Mouse (Mus musculus): ENCODE results near the gene Scd1.

Gene Scd1

DNA sequence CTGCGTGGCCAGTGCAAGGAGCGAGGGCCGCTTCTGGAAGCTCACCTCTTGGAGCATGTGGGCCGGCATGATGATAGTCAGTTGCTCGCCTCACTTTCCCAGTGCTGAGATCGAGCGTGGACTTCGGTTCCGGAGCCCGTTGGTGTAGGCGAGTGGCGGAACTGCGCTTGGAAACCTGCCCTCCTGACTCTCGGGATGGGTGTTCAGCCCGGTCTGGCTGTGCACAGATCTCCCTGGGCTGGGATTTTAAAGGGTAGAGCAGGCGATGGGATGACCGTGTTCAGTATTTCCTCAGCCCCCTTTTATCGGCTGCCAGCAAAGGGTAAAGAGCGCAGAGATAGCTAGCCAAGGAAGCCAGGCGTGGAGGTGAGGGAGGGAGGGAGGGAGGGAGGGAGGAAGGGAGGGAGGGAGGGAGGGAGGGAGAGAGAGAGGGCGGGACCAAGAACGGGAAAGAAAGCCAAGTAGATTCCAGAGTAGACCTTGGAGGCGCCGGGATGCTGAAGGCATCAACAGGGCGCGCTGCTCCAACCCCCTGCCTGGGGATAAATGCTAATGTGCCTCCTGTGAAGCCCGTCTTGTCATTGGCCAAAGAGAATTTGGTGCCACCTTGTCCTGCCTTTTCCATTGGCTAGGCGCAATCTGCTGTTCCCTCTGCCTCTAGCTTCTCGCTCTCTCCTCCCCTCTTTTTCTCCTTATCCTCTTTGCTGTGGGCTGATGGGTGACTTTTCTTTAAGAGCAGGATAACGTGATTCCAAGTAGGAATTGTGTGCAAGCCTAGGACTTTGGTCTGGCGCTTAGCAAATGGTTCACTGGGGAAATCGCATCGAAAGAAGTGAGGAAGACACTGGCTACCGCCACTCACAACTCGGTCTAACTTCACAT lies at the start of gene Scd1:
Scd1 (minus strand) TSS at position 539 of the 882 bp plus-strand sequence.
- in situ Hi-C loops (cut with MboI), result no loop called here

DNA sequence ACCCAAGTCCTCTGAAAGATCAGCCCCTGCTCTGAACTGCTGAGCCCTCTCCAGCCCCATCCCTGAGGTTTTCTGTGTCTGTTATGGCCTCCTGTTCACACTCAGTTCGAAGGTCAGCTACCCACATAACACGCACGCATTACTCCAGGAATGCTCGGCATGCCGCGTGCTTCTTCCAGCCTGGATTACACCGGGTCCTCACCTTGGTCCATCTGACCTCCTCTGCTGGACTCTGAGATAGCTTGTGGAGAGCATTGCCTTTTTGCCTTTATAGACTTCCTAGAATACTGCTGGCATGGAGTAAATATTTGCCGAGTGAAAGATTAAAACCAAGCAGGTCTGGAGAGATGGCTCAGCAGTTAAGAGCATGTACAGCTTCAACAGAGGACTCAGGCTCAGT lies 47.7 kb upstream of the Scd1 start:
- in situ Hi-C loops (cut with MboI), result no loop called here

DNA sequence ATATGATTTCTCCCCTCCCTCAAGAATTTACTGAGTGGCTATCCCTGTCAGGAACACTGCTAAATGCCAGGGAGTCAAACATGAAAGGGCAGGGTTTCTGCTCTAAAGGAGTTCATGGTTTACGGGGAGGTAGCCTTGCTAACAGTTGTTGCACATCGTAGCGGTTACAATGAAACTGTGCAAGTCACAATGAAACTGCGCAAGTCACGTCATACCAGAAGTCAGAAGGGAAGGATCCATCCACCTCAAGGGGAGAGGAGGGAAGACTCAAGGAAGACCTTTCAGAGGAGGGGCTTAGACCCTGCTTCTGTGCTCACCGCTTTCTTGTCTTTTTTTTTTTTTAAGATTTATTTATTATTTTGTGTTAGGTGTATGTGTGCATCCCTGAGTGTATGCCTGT lies 47.2 kb upstream of the Scd1 start:
- in situ Hi-C loops (cut with MboI), result no loop called here

DNA sequence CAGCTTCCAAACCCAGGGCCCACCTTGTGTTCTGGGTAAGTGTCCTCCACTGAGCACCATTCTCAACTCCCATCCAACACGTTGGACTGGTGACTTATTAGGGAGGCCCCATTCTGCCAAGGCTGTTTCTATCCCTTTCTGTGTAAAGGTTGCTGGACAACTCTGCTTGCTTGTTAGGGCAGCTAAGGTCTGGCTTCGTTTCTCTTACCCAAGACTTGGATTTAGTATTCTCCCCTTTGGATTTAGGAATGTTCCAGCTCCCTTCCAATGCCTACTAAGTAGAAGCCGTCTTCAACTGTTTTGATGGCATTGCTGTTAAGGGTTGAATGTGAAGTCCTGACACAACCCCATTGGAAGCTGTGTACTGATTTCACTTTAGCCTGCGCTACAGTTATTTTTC lies 40.2 kb upstream of the Scd1 start:
- in situ Hi-C loops (cut with MboI), result no loop called here

DNA sequence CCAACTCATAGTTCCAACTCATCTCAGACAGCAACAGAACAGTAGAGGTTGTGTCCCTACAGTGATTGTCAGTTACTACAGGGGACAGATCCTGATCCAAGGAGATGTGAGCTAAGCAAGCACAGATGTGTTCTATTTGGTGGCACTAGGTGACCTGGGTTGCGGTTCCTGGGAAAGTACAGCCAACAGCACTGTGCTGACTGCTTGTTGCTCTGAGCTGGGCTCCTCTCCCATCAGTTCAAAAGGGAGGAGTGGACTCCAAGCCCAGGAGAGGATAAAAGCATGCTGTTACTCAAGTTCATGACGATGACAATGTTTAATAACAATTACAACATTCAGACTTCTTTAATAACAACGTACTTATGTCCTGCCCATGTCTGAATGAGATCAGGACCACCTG lies 38.1 kb upstream of the Scd1 start:
- in situ Hi-C loops (cut with MboI), result no loop called here

DNA sequence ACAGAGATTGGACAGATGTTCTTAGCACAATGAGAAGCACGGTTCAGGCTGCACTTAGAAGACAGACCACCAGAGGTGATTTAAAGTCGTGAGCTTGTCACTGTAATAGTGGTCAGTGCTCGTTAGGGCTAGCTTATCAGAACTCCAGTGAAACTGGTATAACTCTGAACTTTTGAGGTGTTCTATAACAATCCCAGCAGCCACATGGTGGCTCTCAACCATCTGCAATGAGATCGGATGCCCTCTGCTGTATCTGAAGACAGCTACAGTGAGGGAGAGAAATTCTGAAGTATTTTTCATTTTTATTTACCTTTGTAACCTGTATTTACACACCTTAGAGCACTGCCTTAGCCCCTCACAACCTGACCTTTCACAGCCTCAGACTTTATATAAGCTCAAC lies 31.6 kb upstream of the Scd1 start:
- in situ Hi-C loops (cut with MboI), result no loop called here

DNA sequence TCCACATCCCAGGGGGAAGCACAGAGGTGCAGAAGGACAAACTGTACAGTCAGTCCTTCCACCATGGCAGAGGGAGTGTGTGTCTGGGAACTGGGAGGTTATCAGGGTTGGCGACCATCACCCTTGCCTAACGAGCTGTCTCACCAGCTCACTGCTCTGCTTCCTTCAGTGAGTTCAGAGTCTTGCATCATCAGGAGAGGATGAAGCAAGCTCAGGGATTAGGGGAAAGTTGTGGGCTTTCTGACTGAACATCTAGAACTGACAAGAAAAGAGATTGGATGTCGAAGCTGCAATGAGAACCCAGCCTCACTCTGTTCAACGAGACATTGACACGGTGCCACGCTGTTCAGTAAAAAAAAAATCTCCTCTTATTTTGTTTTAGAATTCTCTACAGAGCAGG lies 30.3 kb upstream of the Scd1 start:
- in situ Hi-C loops (cut with MboI), result no loop called here

DNA sequence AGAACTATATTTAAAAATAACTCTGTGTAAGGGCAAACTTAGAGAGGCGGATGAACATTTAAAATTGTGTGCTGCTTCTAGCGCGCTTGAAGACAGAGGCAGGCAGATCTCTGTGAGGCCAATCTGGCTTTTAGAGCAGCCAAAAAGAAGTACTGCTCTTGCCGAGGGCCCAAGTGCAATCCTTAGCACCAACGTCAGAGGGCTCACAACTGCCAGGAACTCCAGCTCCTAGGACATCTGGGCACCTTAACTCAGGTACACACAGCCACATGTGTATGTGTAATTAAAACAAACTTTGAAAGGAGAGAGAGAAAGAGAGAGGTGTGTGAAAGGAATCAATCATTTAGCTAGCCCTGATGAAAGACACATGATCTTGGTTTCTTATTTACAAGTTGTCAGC lies 24.4 kb upstream of the Scd1 start:
- in situ Hi-C loops (cut with MboI), result no loop called here

DNA sequence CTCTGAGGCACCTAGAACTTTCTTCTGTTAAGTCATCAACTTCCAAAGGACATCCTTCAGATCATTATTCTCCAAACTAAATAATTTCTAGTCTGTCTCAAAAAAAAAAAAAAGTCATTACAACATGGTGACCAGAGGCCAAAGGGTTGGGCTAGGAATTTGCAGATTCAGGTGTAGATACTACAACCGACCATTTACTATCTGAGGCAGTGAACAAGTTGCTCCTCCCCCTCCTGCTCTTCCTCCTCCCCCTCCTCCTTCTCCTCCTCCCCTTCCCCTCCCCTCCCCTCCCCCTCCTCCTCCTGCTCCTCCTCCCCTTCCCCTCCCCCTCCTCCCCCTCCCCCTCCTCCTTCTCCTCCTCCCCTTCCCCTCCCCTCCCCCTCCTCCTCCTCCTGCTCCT lies 20.0 kb upstream of the Scd1 start:
- in situ Hi-C loops (cut with MboI), result no loop called here

DNA sequence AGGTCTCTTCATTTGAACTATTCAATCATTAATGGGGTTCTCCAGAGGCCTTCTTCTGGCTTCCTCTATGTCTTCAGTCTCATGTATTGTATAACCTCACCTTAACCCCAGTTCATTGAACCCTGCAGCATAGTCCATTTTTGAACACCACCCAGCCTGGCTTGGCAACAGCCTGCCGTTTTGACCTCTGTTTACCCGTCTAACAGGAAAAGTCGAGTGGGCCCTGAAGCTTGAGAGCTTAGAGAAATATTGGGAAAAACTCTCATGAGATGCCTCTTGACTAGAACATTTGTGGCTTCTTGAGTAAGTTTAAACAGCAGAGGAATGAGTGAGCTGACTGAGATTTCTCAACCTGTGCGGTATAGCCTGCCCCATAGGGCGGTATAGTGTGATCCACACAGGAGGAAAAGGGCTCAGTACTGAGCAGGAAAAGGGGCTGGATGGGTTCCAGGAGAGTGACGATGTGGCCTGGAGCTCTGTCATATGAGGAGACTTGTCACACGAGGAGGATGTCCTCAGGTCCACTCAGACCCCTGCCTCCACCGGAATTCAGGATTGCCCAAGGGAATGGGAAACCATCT lies 14.5 kb upstream of the Scd1 start:
- in situ Hi-C loops (cut with MboI), result loop anchor here (5.0 kb wide), 1 partner anchor 55 kb away; no protein-coding TSS in a partner anchor

DNA sequence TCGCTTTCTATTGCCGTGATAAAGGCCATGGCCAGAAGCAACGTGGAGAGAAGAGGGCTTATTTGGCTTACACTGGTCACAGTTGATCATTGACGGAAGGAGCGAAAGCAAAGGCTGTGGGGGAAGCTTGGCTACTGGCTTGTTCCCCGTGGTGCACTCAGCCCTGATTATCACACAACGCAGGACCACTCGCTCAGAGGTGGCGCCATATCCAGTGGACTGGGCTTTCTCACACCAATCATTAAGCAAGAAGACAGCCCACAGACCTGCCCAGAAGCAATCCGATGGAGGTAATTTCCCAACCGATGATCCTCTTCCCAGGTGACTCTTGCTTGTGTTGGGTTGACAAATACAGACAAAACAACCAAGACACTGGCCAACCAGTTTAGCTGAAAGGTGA lies 11.9 kb upstream of the Scd1 start:
- in situ Hi-C loops (cut with MboI), result loop anchor here (5.0 kb wide), 1 partner anchor 47 kb away; no protein-coding TSS in a partner anchor

DNA sequence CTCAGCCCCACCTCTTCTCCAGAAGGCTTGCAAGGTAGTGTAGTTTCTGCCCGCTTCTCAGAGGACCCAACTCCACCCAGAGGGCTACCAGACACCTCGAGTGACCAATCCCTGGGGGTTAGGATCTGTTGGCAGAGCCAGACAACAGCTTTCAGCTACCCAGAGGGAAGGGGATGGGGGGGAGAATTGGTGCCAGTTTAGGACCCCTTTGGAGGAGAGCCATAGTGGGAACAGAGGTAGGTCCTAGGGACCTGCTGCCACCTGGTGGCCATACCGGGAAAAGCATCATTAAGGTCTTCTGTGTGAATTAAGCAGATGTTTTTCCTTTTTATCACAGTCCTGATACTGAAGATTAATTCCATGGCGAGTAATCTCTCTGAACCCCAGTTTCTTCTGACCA lies 11.3 kb upstream of the Scd1 start:
- in situ Hi-C loops (cut with MboI), result loop anchor here (5.0 kb wide), 1 partner anchor 47 kb away; no protein-coding TSS in a partner anchor

DNA sequence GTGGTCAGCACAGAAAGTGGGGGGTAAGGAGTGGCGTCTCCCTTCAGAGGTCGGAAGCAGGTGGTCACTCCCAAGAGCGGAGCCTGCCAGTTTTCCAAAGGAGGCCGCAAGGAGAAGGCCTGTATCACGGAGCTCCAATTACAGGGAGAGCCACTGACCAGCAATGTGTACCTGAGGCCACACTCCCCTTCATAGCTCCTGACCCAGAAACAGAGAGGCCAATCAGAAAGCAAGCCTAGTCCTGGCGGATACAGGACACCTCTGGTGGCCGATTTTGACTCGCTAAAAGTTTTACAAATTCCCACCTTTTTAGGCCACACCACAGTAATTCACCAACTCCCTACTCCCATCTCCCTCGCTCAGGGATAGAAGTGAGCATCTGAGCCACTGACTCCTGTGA lies 10.9 kb upstream of the Scd1 start:
- in situ Hi-C loops (cut with MboI), result loop anchor here (5.0 kb wide), 1 partner anchor 46 kb away; no protein-coding TSS in a partner anchor

DNA sequence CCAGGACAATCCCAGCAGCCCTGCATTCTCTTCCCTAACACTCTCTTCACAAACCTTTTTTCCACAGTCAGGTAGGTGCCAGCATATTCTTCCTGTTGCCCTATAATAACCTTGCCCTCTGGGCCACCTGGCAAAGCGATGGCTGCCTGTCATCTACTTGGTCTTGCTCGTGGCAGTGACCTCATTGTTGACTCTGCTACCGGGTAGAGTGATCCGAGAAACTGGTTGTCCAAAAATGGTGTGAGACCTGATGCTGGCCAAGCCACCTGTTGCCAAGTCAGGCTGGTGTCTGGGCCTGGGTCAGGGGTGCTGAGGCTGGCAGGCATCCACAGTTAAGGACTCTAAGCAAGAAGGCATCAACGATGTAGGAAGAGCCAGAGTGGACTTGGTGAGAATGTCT lies 10.4 kb upstream of the Scd1 start:
- in situ Hi-C loops (cut with MboI), result loop anchor here (5.0 kb wide), 1 partner anchor 46 kb away; no protein-coding TSS in a partner anchor

DNA sequence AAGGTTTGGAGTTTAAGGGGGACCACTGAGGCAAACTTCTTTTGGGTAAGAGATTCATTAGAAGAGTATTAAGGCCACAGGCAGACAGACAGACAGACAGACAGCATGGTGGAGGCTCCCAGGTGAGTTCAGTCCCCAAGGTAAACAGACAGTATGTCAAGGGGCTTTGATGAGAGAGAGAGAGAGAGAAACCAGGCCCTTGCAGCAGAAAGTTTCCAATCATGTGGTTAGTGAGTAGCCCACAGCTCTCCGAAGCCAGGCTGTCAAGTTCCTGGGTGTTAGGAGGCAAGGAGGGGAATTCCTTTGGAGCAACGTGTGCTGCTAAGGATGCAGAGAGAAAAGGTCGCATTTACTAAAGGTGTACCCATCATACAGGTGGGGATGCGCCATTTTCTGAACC lies 9.8 kb upstream of the Scd1 start:
- in situ Hi-C loops (cut with MboI), result loop anchor here (5.0 kb wide), 1 partner anchor 45 kb away; no protein-coding TSS in a partner anchor

DNA sequence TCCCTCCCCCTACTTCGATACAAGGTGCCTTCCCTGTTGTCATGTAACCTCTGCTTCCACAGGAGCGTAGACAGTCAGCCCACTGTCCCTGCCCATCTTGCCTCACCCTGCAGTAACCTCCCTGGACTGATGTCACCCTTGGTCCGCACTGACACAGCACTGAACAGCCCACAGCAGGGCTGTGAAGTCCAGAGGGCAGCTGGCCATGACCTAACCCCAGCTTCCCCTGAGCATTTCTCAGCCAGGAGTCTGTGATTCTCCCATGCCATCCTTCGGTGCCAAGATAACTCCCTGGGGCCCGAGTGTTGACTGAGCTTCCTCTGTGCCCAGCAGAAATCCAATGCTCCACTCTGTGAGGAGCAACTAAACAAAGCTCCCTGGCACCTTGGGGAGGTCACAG lies 8.6 kb upstream of the Scd1 start:
- in situ Hi-C loops (cut with MboI), result loop anchor here (5.0 kb wide), 1 partner anchor 44 kb away; no protein-coding TSS in a partner anchor

DNA sequence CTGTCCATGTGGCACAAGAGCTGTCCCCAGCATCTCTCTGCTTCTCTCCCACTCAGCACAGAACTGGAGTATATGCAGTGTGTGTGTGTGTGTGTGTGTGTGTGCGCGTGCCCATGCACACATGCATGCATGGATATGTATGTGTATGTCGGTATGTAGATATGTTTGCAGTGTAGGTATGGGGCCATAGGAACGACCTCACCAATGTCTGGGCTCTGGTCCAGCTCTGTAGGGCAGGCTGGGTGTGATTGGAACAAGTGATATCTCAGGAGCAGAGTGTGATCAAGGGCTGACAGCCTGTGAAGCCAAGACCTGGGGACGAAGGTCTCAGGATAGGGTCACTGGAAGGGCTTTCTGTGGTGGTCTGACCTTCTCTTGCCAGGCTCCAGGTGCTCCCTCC lies 7.8 kb upstream of the Scd1 start:
- in situ Hi-C loops (cut with MboI), result loop anchor here (5.0 kb wide), 1 partner anchor 43 kb away; no protein-coding TSS in a partner anchor

DNA sequence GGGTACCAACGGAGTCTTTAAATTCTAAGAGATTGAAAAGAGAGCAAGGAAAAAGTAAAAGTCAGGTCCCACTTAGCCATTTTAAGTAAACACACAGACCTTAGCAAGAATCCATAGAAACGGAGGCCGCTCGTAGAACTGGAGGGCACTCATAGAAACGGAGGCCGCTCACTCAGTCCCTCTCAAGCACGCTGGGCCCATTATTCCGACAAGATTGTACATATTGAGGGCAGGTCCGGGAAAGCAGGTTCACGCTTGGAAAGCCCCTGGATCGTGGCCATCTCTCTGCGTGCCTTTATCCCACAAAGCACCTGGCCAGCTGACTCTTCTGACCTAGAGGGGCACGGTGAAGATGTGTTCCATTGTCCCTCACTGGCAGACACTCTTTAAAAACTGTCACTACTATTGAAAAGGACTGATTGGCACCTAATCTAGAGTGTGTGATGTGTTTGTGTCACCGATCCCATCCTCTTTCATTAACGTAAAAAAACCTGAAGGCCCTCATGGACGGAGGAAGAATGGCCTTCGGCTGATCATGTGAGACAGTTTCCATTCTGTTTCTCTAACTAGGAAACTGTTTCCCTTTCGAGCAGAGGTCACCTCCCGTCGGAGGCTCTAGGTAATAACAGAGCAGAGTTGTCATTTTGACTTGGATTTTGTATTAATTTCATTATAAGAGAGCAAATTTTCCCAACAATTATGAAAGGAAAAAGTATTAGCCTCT lies 2.8 kb upstream of the Scd1 start:
- in situ Hi-C loops (cut with MboI), result no loop called here

DNA sequence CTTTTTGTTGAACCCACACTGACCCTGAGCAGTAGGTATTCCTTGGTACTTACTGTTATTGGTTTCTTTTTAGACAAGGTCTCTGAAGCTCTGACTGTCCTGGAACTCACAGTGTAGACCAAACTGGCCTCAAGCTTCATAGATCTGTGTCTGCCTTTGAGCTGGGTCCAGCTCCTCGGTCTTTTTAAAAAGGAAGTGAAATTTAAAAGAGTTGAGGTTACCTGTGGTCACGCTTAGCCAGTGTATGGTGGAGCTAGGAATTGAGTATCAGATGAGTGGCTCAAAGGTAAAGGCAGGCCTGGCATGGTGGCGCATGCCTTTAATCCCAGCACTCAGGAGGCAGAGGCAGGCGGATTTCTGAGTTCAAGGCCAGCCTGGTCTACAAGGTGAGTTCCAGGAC lies 916 bp upstream of the Scd1 start:
- in situ Hi-C loops (cut with MboI), result no loop called here

DNA sequence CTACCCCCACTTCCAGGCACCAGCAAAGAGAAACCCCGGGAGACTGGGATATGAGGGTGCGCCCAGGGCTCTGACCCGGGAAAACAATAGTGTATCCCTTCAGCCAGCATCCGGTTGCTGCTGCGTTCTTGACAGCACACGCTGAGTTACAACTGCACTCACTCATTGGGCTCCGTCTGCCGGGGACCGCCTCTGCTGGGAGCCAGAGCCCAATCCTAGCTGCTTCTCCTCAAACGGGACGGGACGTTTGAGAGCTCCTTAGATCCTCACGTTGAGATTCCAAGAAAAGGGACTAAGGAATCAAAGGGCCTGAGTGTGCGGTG lies 505 bp upstream of the Scd1 start:
- in situ Hi-C loops (cut with MboI), result no loop called here

DNA sequence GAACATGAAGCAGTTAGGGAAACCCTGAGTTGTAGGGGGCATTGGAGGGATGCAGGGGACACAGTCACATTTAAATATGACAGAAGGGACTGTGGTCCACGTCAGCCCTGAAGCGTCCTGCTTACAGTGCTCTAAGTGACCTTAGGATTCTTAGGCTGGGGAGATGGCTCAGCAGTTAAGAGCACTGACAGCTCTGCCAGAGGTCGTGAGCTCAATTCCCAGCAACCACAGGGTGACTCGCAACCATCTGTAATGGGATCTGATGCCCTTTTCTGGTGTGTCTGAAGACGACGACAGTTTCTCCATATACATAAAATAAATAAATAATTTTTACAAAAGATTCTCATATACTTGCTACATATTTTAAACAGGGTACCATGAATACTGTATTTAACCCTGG lies 4.1 kb downstream of the Scd1 start:
- in situ Hi-C loops (cut with MboI), result no loop called here

DNA sequence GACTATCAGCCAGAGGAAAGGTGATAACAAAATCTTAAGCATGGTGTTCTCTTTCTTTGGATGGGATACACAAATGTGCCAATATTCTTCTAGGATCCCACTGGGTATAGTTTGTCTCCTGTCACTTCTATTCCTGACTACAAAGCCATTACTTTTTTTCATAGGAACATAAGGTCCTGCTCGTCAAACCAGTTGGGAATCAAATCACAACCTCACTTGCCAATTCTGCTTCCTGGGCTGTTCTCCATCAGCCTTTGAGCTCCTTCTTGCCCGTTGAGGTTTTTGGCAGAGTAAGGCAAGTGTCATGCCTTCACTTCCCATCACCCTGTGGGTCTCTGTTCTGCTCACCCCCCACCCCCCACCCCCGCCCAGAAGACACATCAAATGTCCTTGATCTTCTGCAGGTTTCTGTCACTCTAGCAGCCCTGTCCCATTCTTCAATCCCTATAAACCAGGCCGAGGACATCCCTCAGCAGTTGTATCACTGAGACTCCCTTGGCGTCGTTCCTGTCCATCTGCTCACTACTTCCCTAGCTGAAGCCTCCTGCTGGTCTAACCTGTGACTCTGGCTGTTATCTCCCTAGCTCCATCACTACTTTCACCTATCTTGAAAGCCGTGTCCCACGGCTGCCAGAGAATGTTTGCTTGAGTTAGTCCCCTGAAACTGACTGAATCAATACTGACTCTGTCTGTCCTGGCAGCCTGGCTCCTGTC lies 7.0 kb downstream of the Scd1 start:
- in situ Hi-C loops (cut with MboI), result no loop called here

Measured in mature B cell (primary cell).